Mouse (Mus musculus): ENCODE results near the gene Izumo2. TPM values are rescaled to one million over a fixed set of nuclear protein-coding genes. Genes with fewer than 3 reads are reported as not detected.

Izumo2 gene
- total and polyA plus RNA-seq, 3 experiments, result not detected

- DNase-seq (ENCODE audit: low read depth, low spot score), result no peak
- no peak overlapping the region for H3K4me3 ChIP-seq (ENCODE audit: control insufficient read depth in 1 of 2, insufficient read depth in 1 of 2, low read depth in 2 of 2, low read length in 2 of 2)
- H3K79me2 ChIP-seq (ENCODE audit: control insufficient read depth, insufficient read depth, low read length, poor library complexity), result no peaks in the 10 kb centered on the region
- no peak overlapping the region for H3K27ac ChIP-seq (ENCODE audit: control insufficient read depth, low read depth, low read length)
- no peak overlapping the region for H3K9ac ChIP-seq (ENCODE audit: control insufficient read depth, low read depth, low read length, poor library complexity, severe bottlenecking)
- no peaks in the 10 kb centered on the region for H3K27me3 ChIP-seq (ENCODE audit: control insufficient read depth in 1 of 2, insufficient read depth in 2 of 2, low read length in 2 of 2)
- no peaks in the 10 kb centered on the region for H3K9me3 ChIP-seq (replicated peaks; ENCODE audit: insufficient read depth, low read length)
- no peaks in the 10 kb centered on the region for H3K4me1 ChIP-seq (ENCODE audit: control insufficient read depth in 1 of 2, insufficient read depth in 2 of 2, low read length in 2 of 2)
- no peaks in the 10 kb centered on the region for H3K36me3 ChIP-seq (ENCODE audit: control insufficient read depth in 1 of 2, insufficient read depth in 2 of 2, low read length in 2 of 2)
- TF ChIP-seq MYC (IDR thresholded peaks at IDR 0.05; ENCODE audit: low read depth, low read length) (no peak), RAD21 (IDR thresholded peaks at IDR 0.05; ENCODE audit: low read depth, low read length) (no peak), GABPA (IDR thresholded peaks at IDR 0.05; ENCODE audit: low read depth, low read length) (no peak), MEF2A (IDR thresholded peaks at IDR 0.05; ENCODE audit: extremely low read depth, insufficient replicate concordance, low read depth, low read length, poor library complexity, severe bottlenecking) (no peak), TAL1 (IDR thresholded peaks at IDR 0.05; ENCODE audit: low read length) (no peak), TCF12 (IDR thresholded peaks at IDR 0.05; ENCODE audit: low read depth, low read length) (no peak), ELF1 (IDR thresholded peaks at IDR 0.05; ENCODE audit: low read depth, low read length) (no peak), MXI1 (IDR thresholded peaks at IDR 0.05; ENCODE audit: low read depth, low read length) (no peak), RCOR1 (IDR thresholded peaks at IDR 0.05; ENCODE audit: low read depth, low read length) (no peak), ETS1 (IDR thresholded peaks at IDR 0.05; ENCODE audit: low read depth, low read length) (no peak), KAT2A (conservative IDR thresholded peaks at IDR 0.05; ENCODE audit: low read depth, low read length) (no peak), NRF1 (IDR thresholded peaks at IDR 0.05; ENCODE audit: insufficient read depth, low read depth, low read length, poor library complexity, severe bottlenecking) (no peak), SIN3A (IDR thresholded peaks at IDR 0.05; ENCODE audit: low read length) (no peak), USF1 (IDR thresholded peaks at IDR 0.05; ENCODE audit: low read depth, low read length) (no peak), USF2 (IDR thresholded peaks at IDR 0.05; ENCODE audit: borderline replicate concordance in 1 of 2, insufficient read depth in 1 of 2, low read depth in 1 of 2, low read length in 2 of 2) (no peak), ZNF384 (IDR thresholded peaks at IDR 0.05; ENCODE audit: low read depth, low read length) (no peak), SMC3 (IDR thresholded peaks at IDR 0.05; ENCODE audit: low read depth, low read length) (no peak), POLR2A (IDR thresholded peaks at IDR 0.05; ENCODE audit: control insufficient read depth in 1 of 2, insufficient read depth in 1 of 2, low read depth in 1 of 2, low read length in 2 of 2, poor library complexity in 1 of 2) (no peak)
These were observed 40.4 kb upstream of the Izumo2 start for GRCm38 (mm10) chr7:44667996-44668738.

- Histone ChIP-seq H3K4me1 (ENCODE audit: control insufficient read depth in 1 of 2, insufficient read depth in 2 of 2, low read length in 2 of 2) (no peaks in the 10 kb centered on the region), H3K27ac (ENCODE audit: control insufficient read depth, low read depth, low read length) (no peak overlapping the region), H3K36me3 (ENCODE audit: control insufficient read depth in 1 of 2, insufficient read depth in 2 of 2, low read length in 2 of 2) (no peaks in the 10 kb centered on the region), H3K9me3 (replicated peaks; ENCODE audit: insufficient read depth, low read length) (no peaks in the 10 kb centered on the region), H3K27me3 (ENCODE audit: control insufficient read depth in 1 of 2, insufficient read depth in 2 of 2, low read length in 2 of 2) (no peaks in the 10 kb centered on the region), H3K79me2 (ENCODE audit: control insufficient read depth, insufficient read depth, low read length, poor library complexity) (no peaks in the 10 kb centered on the region), H3K4me3 (ENCODE audit: control insufficient read depth in 1 of 2, insufficient read depth in 1 of 2, low read depth in 2 of 2, low read length in 2 of 2) (no peak overlapping the region), H3K9ac (ENCODE audit: control insufficient read depth, low read depth, low read length, poor library complexity, severe bottlenecking) (no peak overlapping the region)
- TF ChIP-seq ETS1 (IDR thresholded peaks at IDR 0.05; ENCODE audit: low read depth, low read length) (no peak), NELFE (IDR thresholded peaks at IDR 0.05; ENCODE audit: low read depth, low read length) (no peak), MXI1 (IDR thresholded peaks at IDR 0.05; ENCODE audit: low read depth, low read length) (no peak), CHD1 (IDR thresholded peaks at IDR 0.05; ENCODE audit: low read depth, low read length) (no peak), TBP (IDR thresholded peaks at IDR 0.05; ENCODE audit: low read depth, low read length) (no peak), RAD21 (IDR thresholded peaks at IDR 0.05; ENCODE audit: low read depth, low read length) (no peak), SIN3A (IDR thresholded peaks at IDR 0.05; ENCODE audit: low read length) (no peak), POLR2AphosphoS2 (IDR thresholded peaks at IDR 0.05; ENCODE audit: low read length) (no peak), RCOR1 (IDR thresholded peaks at IDR 0.05; ENCODE audit: low read depth, low read length) (no peak), EP300 (IDR thresholded peaks at IDR 0.05; ENCODE audit: low read depth in 1 of 2, low read length in 2 of 2) (no peak), ZC3H11A (IDR thresholded peaks at IDR 0.05; ENCODE audit: low read depth, low read length) (no peak)
- no peak for DNase-seq (ENCODE audit: low read depth, low spot score)
These were observed 39.4 kb upstream of the Izumo2 start for GRCm38 (mm10) chr7:44669103-44669502.

All from MEL (cell line).